Mouse (Mus musculus): Measurements from ENCODE around the gene Rps5.
A peak's percentile ranks its signal among the peaks of the same experiment; 100 is the strongest.

DNA sequence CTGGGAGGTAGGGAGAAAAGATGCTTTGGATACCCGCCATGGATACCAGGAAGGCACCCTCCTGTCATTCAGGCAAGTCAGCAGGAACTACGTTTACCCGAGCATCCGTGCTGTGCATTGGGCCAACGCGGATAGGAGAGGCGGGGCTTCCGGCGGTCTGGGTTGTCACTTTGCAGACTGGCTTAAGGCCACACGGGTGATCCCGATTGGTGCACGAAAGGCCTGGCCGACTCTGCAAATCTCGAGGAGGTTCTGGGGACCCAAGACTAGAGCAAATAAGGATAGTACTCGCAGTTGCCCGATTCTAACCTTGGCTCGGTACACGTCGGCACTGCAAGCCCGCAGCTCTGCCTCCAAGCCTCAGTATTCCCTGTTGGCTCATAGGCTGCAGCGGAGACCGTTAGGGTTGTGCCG is 43.6 kb downstream of the Rps5 start, which contains the start of gene Zfp324:
- TF ChIP-seq POLR2A (IDR thresholded peaks at IDR 0.05; ENCODE audit: low read depth, low read length), result peak; percentile 61
- no peak for TF ChIP-seq CTCF (IDR thresholded peaks at IDR 0.05; ENCODE audit: extremely low read depth, insufficient read length, insufficient replicate concordance, low read depth, low read length)
